Mouse (Mus musculus) lung, embryonic 15.5 days (tissue): ENCODE data around the gene Atg13. TPM values are rescaled to one million over a fixed set of nuclear protein-coding genes. Genes with fewer than 3 reads are reported as not detected.

Source experiments
- ATAC-seq: fragments of 200-750 bp; cut with Nextera tagmentation; 2 replicates; pipeline ENCODE4 v1.8.0; 2017; ENCODE audit warnings: moderate number of reproducible peaks, borderline replicate concordance; ENCODE audit not compliant: low FRiP score, low TSS enrichment; ENCODE audit errors: extremely low read depth
- H3K27ac ChIP-seq: fragments of 300-500 bp; sonication (generic); 2 replicates; pipeline ENCODE4 v1.5.1; 2015; ENCODE audit warnings: moderate library complexity, mild to moderate bottlenecking, inconsistent platforms
- H3K27me3 ChIP-seq: fragments of 300-500 bp; sonication (generic); 2 replicates; pipeline ENCODE4 v1.6.1; 2015; ENCODE audit warnings: inconsistent platforms
- H3K36me3 ChIP-seq: fragments of 300-500 bp; sonication (generic); 2 replicates; pipeline ENCODE4 v1.6.1; 2015; ENCODE audit warnings: inconsistent platforms
- H3K4me1 ChIP-seq: fragments of 300-500 bp; sonication (generic); 2 replicates; pipeline ENCODE4 v1.6.1; 2015; ENCODE audit warnings: inconsistent platforms
- H3K4me2 ChIP-seq: fragments of 300-500 bp; sonication (generic); 2 replicates; pipeline ENCODE4 v1.6.1; 2015; ENCODE audit warnings: inconsistent platforms, mild to moderate bottlenecking, moderate library complexity
- H3K4me3 ChIP-seq: fragments of 300-500 bp; sonication (generic); 2 replicates; pipeline ENCODE4 v1.5.1; 2015; ENCODE audit warnings: mild to moderate bottlenecking, inconsistent platforms
- H3K9ac ChIP-seq: fragments of 300-500 bp; sonication (generic); 2 replicates; pipeline ENCODE4 v1.6.1; 2015; ENCODE audit warnings: inconsistent platforms
- H3K9me3 ChIP-seq: fragments of 300-500 bp; sonication (generic); 2 replicates; pipeline ENCODE4 v1.6.1; 2016; ENCODE audit warnings: inconsistent platforms
- WGBS: fragments of 180-500 bp; shearing (Covaris S2); methylation state at CpG from one replicate; pipeline ENCODE4 v1.1.7; 2015; 5-methylcytosine and 5-hydroxymethylcytosine counted together
- polyA plus RNA-seq: library from polyadenylated mRNA; unstranded; fragments of >200 nt; fragmentation: Nextera tagmentation; extraction: Ambion mirVana; gene quantifications from 2 replicates; pipeline ENCODE4 v1.2.1, GENCODE M21; 2015

The Atg13 gene
- polyA plus RNA-seq, 1 experiment from 2014 or later: 22.8 TPM

DNA sequence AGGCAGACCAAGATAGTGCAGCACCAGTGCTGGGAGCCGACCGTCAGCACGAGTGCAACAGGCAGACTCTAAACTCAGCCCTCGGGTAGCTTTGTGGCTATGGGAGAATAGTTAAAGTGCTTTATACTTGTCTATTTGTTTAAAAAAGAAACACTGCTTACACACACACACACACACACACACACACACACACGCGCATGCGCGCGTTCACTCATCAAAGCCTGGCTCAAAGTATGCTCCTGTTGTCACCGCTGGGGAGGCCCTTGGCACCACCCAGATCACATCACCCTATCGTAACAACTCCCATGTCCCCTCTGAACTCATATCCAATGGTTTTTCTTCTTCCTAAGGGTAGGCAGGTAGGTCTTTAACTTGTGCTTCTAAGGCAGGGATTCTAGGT lies 66.4 kb downstream of the Atg13 start:
- Histone ChIP-seq H3K4me2 (no peak overlapping the region), H3K9ac (no peak overlapping the region), H3K4me3 (no peak overlapping the region), H3K4me1 (peaks cover 8% of the 10 kb centered on the region; the same call in 1 of the 2 replicates), H3K27me3 (no peaks in the 10 kb centered on the region), H3K9me3 (no peaks in the 10 kb centered on the region), H3K36me3 (peaks cover 48% of the 10 kb centered on the region), H3K27ac (no peak overlapping the region)
- 91% methylated on average over 11 of the region's 11 CpGs for WGBS
- ATAC-seq: no peak

DNA sequence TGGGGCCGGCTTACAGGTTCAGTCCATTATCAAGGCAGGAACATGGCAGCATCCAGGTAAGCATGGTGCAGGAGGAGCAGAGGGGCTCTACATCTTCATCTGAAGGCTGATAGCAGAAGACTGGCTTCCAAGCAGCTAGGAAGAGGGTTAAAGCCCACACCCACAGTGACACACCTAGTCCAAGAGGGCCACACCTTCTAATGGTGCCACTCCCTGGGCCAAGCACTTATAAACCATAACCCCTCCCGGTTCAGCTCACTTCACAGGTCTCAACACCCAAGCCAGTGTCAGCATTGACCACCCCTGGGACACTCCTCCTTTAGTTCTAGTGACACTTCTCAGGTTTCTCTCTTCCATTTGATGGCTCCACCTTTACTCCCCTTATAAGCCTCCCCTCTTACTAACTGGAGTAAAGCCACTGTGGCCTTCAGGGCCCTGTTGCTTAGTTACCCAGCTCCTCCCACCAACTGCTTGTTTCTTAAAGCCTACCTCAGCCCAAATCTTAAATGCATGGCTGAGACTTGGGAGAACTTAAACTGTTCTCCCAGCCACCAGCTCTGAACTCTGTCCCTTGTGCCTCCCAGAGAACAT lies 67.5 kb downstream of the Atg13 start:
- 89% methylated on average over 2 of the region's 2 CpGs for WGBS
- ATAC-seq: no peak
- Histone ChIP-seq H3K9me3 (no peaks in the 10 kb centered on the region), H3K9ac (no peak overlapping the region), H3K4me1 (no peaks in the 10 kb centered on the region), H3K4me3 (no peak overlapping the region), H3K27ac (no peak overlapping the region), H3K36me3 (peaks cover 48% of the 10 kb centered on the region), H3K27me3 (no peaks in the 10 kb centered on the region), H3K4me2 (no peak overlapping the region)

DNA sequence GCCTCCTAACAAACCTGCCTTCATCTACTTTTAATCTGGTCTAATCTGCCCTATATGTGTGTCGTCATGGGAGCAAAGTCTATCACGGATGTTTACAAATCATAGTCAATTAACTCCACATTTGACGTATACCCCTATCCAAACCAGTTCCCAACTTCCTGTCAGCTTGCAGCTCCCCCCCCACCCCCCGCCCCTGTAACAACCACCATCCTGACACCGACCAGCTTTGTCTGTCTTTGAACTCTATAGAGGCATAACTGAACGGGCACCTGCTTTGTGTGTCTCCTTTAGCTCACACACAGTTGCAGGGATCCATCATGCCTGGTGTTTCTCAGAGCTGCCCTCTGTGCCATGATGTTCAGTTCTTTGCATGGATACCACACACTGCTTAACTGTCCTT lies 71.4 kb downstream of the Atg13 start:
- 58% methylated on average over 6 of the region's 6 CpGs for WGBS
- Histone ChIP-seq H3K4me3 (no peak overlapping the region), H3K9me3 (no peaks in the 10 kb centered on the region), H3K27me3 (no peaks in the 10 kb centered on the region), H3K27ac (no peak overlapping the region), H3K9ac (no peak overlapping the region), H3K4me1 (no peaks in the 10 kb centered on the region), H3K36me3 (peaks cover 9% of the 10 kb centered on the region; the same call in 1 of the 2 replicates), H3K4me2 (no peak overlapping the region)
- no peak for ATAC-seq

DNA sequence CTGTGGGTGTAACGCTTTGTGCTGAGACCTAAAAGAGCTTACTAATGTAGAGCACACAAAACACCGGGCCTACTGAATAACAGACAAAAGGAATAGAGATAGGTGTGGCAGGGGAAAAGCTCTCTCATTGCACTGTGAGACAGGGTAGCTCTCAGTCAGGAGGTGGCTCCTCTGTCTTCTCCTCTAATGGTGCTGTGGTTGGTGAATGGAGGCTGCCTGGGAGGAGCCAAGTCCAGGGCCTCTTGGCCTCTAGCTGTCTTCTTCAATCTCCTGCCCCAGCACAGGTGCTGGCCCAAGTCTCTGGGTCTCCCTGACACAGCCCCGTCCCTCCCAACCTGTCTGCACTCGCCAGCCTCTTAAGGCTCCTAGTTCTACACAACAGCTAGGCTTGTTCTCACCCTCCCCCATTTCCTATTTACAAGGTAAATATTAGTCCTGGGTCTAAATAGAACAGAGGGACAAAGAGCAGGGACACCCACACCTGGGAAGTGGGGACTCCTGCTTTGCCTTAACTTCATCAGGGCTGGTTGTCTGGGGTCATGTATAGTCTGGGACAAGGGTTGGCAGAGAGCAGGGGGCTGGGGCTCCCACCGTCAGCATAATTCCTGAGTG lies 73.5 kb downstream of the Atg13 start:
- no peaks in the 10 kb centered on the region for H3K9me3 ChIP-seq
- H3K4me2 ChIP-seq: no peak overlapping the region
- no peak overlapping the region for H3K27ac ChIP-seq
- ATAC-seq: no peak
- no peak overlapping the region for H3K4me3 ChIP-seq
- no peaks in the 10 kb centered on the region for H3K27me3 ChIP-seq
- no peak overlapping the region for H3K9ac ChIP-seq
- no peaks in the 10 kb centered on the region for H3K4me1 ChIP-seq
- no peaks in the 10 kb centered on the region for H3K36me3 ChIP-seq
- 50% methylated on average over 5 of the region's 5 CpGs for WGBS

GRCm38 (mm10) chr2:91636229-91636628 lies 74.1 kb downstream of the Atg13 start, which contains the start of gene F2:
F2 (minus strand) TSS chr2:91636414.
- no peaks in the 10 kb centered on the region for H3K27me3 ChIP-seq
- H3K4me1 ChIP-seq: no peaks in the 10 kb centered on the region
- H3K4me3 ChIP-seq: no peak within 1 kb of the TSS
- H3K9me3 ChIP-seq: no peaks in the 10 kb centered on the region
- ATAC-seq: no peak
- no peak within 1 kb of the TSS for H3K9ac ChIP-seq
- H3K4me2 ChIP-seq: no peak within 1 kb of the TSS
- no peaks in the 10 kb centered on the region for H3K36me3 ChIP-seq
- 82% methylated on average over 8 of the region's 8 CpGs for WGBS
- no peak within 1 kb of the TSS for H3K27ac ChIP-seq

DNA sequence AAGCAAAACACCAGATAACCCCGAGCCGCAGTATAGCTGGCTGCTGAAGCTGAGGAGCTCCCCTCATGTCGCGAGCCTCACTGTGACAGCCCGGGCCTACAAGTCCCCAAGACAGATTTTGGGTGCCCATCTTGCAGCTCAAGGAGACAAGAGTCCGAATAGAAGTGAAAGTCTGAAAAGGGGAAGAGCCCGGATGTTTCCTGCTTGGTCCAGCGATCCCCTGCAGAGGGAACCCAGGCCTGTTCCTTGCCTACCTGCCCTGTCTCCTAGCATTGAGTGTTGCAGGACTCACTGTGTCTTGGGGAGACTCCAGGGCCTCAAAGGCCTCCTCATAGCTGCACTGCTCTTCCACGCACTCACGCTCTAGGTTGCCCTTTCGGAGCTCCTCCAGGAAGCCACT lies 74.9 kb downstream of the Atg13 start:
- no peak for ATAC-seq
- Histone ChIP-seq H3K9ac (no peak overlapping the region), H3K27ac (no peak overlapping the region), H3K36me3 (no peaks in the 10 kb centered on the region), H3K4me3 (no peak overlapping the region), H3K4me2 (no peak overlapping the region), H3K27me3 (no peaks in the 10 kb centered on the region), H3K4me1 (no peaks in the 10 kb centered on the region), H3K9me3 (no peaks in the 10 kb centered on the region)
- WGBS: 77% methylated on average over 11 of the region's 11 CpGs

DNA sequence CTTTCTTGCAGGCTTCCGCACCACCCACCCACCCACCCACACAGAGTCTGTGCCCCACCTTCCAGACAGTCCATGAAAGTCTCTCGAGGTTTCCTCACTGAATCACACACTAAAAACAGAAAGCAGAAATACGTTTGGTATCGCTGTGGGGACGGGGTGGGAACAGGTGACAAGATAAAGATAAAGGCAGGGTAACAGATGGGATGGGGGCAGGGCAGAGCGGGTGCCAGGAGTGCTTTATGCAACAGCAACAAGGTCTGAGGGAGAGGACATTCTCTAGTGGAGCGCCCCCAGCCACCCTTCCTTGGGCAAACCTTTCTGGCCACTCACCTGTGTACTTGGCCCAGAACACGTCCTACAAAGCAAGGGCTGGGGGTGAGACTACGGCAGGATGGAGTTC lies 75.5 kb downstream of the Atg13 start:
- no peak for ATAC-seq
- H3K27me3 ChIP-seq: no peaks in the 10 kb centered on the region

DNA sequence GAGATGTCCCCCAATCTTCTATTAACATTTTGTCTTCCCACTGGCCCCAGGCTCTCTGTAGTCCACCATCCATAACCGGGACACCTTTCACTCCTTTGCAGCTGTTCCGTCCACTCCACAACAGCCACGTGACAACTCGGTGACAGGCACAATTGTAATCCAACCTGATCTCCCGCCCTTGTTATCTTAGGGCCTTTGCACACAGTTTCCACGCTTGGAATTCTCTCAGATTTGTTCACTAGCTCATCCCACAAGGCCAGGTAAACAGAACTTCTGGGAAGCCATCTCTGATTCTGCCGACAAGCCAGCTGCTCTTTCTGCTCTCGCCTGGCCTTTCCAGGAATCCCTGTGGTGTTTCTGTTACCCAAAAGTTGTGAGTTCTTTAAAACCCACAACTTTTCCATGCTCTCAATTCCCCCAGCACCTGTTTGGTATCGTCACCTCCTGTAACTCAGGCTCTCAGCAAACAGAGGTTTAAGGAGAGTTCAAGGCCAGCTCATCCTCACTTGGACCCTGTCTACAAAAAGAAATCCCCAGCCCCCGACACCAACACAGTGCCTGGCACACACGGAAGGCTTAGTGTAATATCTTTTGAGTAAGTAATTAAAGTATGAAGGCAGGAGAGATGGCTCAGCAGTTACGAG lies 76.9 kb downstream of the Atg13 start:
- H3K4me1 ChIP-seq: no peaks in the 10 kb centered on the region
- no peak for ATAC-seq
- no peaks in the 10 kb centered on the region for H3K27me3 ChIP-seq
- no peak overlapping the region for H3K4me3 ChIP-seq
- H3K36me3 ChIP-seq: no peaks in the 10 kb centered on the region
- no peak overlapping the region for H3K4me2 ChIP-seq
- no peak overlapping the region for H3K9ac ChIP-seq
- WGBS: 55% methylated on average over 12 of the region's 12 CpGs
- H3K27ac ChIP-seq: no peak overlapping the region
- no peaks in the 10 kb centered on the region for H3K9me3 ChIP-seq

More for the DNA sequence above, 75.5 kb downstream of the Atg13 start:
- H3K9me3 ChIP-seq: no peaks in the 10 kb centered on the region
- H3K36me3 ChIP-seq: no peaks in the 10 kb centered on the region
- no peaks in the 10 kb centered on the region for H3K4me1 ChIP-seq
- no peak overlapping the region for H3K9ac ChIP-seq
- WGBS: 67% methylated on average over 9 of the region's 9 CpGs
- H3K27ac ChIP-seq: no peak overlapping the region
- H3K4me2 ChIP-seq: no peak overlapping the region
- no peak overlapping the region for H3K4me3 ChIP-seq

GRCm38 (mm10) chr2:91632316-91632715 lies 78.1 kb downstream of the Atg13 start:
- H3K9ac ChIP-seq: no peak overlapping the region
- no peaks in the 10 kb centered on the region for H3K36me3 ChIP-seq
- no peak overlapping the region for H3K4me3 ChIP-seq
- H3K4me2 ChIP-seq: no peak overlapping the region
- no peaks in the 10 kb centered on the region for H3K9me3 ChIP-seq
- WGBS: 67% methylated on average over 5 of the region's 5 CpGs
- no peaks in the 10 kb centered on the region for H3K27me3 ChIP-seq
- no peaks in the 10 kb centered on the region for H3K4me1 ChIP-seq
- no peak overlapping the region for H3K27ac ChIP-seq
- no peak for ATAC-seq

DNA sequence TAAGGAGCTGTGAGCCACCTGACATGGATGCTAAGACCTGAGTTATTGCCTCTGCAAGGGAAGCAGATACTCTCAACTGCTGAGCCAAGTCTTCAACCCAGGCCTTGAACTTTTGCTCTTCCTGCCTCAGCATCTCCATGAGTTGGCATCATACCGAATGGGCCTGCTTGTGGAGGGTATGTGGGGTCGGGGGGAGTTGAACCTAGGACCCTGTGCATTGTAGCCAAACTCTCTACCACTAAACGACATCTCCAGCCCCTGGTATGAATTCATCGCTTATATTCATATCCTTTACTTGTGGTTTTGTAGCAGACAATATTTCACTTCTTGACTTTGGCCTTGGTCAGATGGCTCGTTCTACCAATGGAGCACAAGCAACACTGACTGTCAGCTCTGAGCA lies 78.5 kb downstream of the Atg13 start:
- Histone ChIP-seq H3K4me1 (no peaks in the 10 kb centered on the region), H3K4me3 (no peak overlapping the region), H3K9ac (no peak overlapping the region), H3K9me3 (no peaks in the 10 kb centered on the region), H3K36me3 (no peaks in the 10 kb centered on the region), H3K4me2 (no peak overlapping the region), H3K27me3 (no peaks in the 10 kb centered on the region), H3K27ac (no peak overlapping the region)
- WGBS: 69% methylated on average over 5 of the region's 5 CpGs
- ATAC-seq: no peak

DNA sequence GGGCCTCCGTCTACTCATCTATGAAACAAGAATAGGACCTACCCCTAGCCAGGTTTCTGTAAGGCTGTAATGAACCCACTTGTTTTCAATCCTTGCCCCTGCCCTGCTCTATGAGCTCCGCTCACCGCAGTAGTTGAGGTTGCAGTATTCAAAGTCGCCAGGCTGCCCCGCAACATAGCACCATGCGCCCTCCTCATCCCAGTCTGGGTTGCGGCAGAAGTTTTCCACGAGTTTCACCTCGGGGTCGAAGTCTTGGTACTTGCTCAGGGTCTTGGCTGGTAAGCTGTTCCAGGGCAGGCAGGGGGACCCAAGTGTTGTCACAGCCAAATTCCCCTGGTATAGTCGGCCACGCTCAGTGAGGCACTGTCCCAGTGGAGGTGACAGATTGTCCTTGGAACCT lies 80.0 kb downstream of the Atg13 start:
- H3K36me3 ChIP-seq: no peaks in the 10 kb centered on the region
- no peaks in the 10 kb centered on the region for H3K4me1 ChIP-seq
- no peak overlapping the region for H3K4me2 ChIP-seq
- WGBS: 87% methylated on average over 12 of the region's 12 CpGs
- no peak for ATAC-seq
- H3K27me3 ChIP-seq: no peaks in the 10 kb centered on the region
- H3K27ac ChIP-seq: no peak overlapping the region
- no peaks in the 10 kb centered on the region for H3K9me3 ChIP-seq
- H3K4me3 ChIP-seq: no peak overlapping the region
- no peak overlapping the region for H3K9ac ChIP-seq

DNA sequence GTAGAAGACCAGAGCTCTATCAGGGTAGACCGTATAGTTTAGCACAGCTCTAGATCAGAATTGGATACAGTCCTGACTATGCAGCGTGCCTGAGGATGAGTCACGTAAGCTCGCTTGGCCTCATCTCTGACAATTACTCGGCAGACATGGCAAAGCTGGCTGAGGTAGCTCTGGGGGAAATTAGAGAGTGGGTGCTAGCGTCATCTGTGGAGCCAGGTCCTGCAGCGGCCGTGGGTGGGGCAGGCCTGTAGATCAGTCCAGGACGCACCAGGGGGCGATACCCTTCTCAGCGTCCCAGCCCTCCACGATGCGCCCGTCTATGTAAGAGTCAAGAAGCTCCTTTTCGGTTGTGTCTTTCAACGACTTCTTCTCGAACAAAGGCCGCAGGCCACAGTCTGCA lies 80.7 kb downstream of the Atg13 start:
- 79% methylated on average over 18 of the region's 18 CpGs for WGBS
- no peak for ATAC-seq
- H3K9ac ChIP-seq: no peak overlapping the region
- H3K4me3 ChIP-seq: no peak overlapping the region
- H3K9me3 ChIP-seq: no peaks in the 10 kb centered on the region
- no peak overlapping the region for H3K4me2 ChIP-seq
- no peaks in the 10 kb centered on the region for H3K4me1 ChIP-seq
- H3K27me3 ChIP-seq: no peaks in the 10 kb centered on the region
- no peak overlapping the region for H3K27ac ChIP-seq
- no peaks in the 10 kb centered on the region for H3K36me3 ChIP-seq
